ENCODE assay signal across 12 mouse cellular contexts in genomic region chr8:90076381-90076780, GRCm38 (mm10).
DNase-seq lines count a peak whose midpoint lies in the region; ATAC-seq lines count a peak whose summit lies in the region.
"Had no signal": no experiment of that assay in that cellular context is flagged by ENCODE, and none has a peak within 500 bp of the region (broad histone marks: within the 10 kb centered on the region; RNA-seq: fewer than 3 reads in every experiment).

No protein-coding gene starts in this region.

- H3K4me2 ChIP-seq in forebrain, embryonic 12.5 days, result peak overlapping the region; percentile 8; the same call in 1 of the 2 replicates
- no peak overlapping the region for H3K4me2 ChIP-seq in neural tube, embryonic 13.5 days
- H3K4me2 ChIP-seq: embryonic facial prominence, embryonic 13.5 days had no signal

- no peak overlapping the region for H3K4me3 ChIP-seq in forebrain, embryonic 12.5 days (replicated peaks)
- H3K4me3 ChIP-seq in limb, embryonic 10.5 days, result no peak overlapping the region
- H3K4me3 ChIP-seq in neural tube, embryonic 13.5 days, result no peak overlapping the region
- H3K4me3 ChIP-seq: embryonic facial prominence, embryonic 13.5 days; myocyte had no signal

- ATAC-seq in forebrain, embryonic 12.5 days (ENCODE audit: low FRiP score), result peak; percentile 94
- peak; percentile 82 for ATAC-seq in neural tube, embryonic 13.5 days (ENCODE audit: low read depth)
- ATAC-seq: liver, postnatal 0 days had no signal

- H3K4me1 ChIP-seq in forebrain, embryonic 12.5 days, result peaks cover 24% of the 10 kb centered on the region
- peaks cover 23% of the 10 kb centered on the region for H3K4me1 ChIP-seq in limb, embryonic 10.5 days
- H3K4me1 ChIP-seq in neural tube, embryonic 13.5 days (replicated peaks), result peaks cover 19% of the 10 kb centered on the region

- no peak overlapping the region for H3K9ac ChIP-seq in forebrain, embryonic 12.5 days
- no peak overlapping the region for H3K9ac ChIP-seq in neural tube, embryonic 13.5 days
- H3K9ac ChIP-seq: embryonic facial prominence, embryonic 13.5 days; liver, postnatal 0 days had no signal

- no peaks in the 10 kb centered on the region for H3K36me3 ChIP-seq in forebrain, embryonic 12.5 days (replicated peaks)
- no peaks in the 10 kb centered on the region for H3K36me3 ChIP-seq in limb, embryonic 10.5 days
- no peaks in the 10 kb centered on the region for H3K36me3 ChIP-seq in neural tube, embryonic 13.5 days
- H3K36me3 ChIP-seq: embryonic facial prominence, embryonic 13.5 days had no signal

- peak overlapping the region; percentile 88 for H3K27ac ChIP-seq in forebrain, embryonic 12.5 days
- H3K27ac ChIP-seq in limb, embryonic 10.5 days, result peak overlapping the region; percentile 72
- H3K27ac ChIP-seq in neural tube, embryonic 13.5 days (replicated peaks), result peak overlapping the region; percentile 73
- H3K27ac ChIP-seq: embryonic facial prominence, embryonic 13.5 days had no signal

- peak; percentile 83 for DNase-seq in embryo, embryonic 11 days
- DNase-seq in limb, embryonic 10.5 days (ENCODE audit: low spot score), result no peak
- no peak for DNase-seq in MN1 (ENCODE audit: low spot score)
- no peak for DNase-seq in spleen, postnatal 36 days (ENCODE audit: low spot score in 2 of 2)
- no peak for DNase-seq in ovary, adult 18-20 months (ENCODE audit: low spot score)
- DNase-seq: gastrocnemius, postnatal 10 days; liver, postnatal 0 days; thymus, adult 18-20 months had no signal

- H3K27me3 ChIP-seq in forebrain, embryonic 12.5 days, result no peaks in the 10 kb centered on the region
- no peaks in the 10 kb centered on the region for H3K27me3 ChIP-seq in limb, embryonic 10.5 days (ENCODE audit: low read depth, poor library complexity, severe bottlenecking)
- H3K27me3 ChIP-seq in neural tube, embryonic 13.5 days, result no peaks in the 10 kb centered on the region
- H3K27me3 ChIP-seq: embryonic facial prominence, embryonic 13.5 days had no signal

- H3K9me3 ChIP-seq in forebrain, embryonic 12.5 days, result no peaks in the 10 kb centered on the region
- no peaks in the 10 kb centered on the region for H3K9me3 ChIP-seq in limb, embryonic 10.5 days (replicated peaks)
- no peaks in the 10 kb centered on the region for H3K9me3 ChIP-seq in neural tube, embryonic 13.5 days
- H3K9me3 ChIP-seq: embryonic facial prominence, embryonic 13.5 days had no signal
